ENCODE assay signal across 8 mouse cellular contexts in the genomic region with DNA sequence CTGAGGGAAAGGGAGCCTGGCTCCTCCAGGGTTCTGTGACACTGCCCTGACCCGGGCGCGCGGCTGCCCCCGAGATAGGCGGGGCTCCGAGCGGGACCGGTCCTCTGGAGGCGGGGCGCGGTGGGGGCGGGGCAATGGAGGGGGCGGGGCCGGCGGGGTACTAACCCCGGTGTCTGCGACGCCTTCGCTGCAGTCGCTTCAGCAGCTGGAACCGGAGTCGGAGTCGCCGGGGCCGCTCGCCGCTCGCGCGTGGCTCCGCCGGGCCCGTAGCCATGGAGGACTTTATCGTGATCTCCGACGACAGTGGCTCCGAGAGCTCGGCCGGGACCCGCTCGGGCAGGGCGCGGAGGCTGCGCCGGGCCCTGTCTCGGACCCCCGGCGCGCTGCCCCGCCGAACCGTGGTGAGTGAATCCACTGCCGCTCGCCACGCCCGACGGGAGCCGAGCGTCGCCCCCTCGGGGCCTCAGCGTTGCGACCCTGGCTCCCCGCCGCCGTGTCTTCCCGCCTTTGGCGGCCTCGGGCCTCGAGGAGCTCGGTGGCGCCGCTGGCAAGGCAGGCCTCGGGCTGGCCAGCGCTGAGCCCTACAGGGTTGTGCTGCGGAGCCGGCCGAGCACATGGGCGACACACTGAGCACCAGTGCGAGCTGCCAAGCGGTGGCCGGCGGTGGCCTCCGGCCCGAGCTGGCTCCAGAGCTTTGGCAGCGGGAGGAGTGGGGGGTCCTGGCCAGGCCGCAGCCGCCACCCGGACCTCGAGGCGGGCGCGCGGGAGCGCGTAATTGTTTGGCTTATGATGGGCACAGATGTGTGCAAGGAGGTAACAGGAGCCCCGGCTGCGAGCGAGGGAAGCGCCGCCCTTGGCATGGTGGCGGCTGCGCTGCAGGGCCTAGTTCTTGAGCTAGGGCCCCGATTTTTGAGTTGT. TPM values are rescaled to one million over a fixed set of nuclear protein-coding genes. Genes with fewer than 3 reads are reported as not detected.
DNase-seq lines count a peak whose midpoint lies in the region; ATAC-seq and TF ChIP-seq lines count a peak whose summit lies in the region.

A gene (plus strand): TSS at position 176 of the 918 bp plus-strand sequence.

- H3K36me3 ChIP-seq in MEL (ENCODE audit: control insufficient read depth in 1 of 2, insufficient read depth in 2 of 2, low read length in 2 of 2), result peaks cover 0 to 23% of the 10 kb centered on the region in 2 experiments; a peak in 3 of 4 replicates
- no peaks in the 10 kb centered on the region for H3K36me3 ChIP-seq in forebrain, embryonic 16.5 days (ENCODE audit: control insufficient read depth, insufficient read depth)
- H3K36me3 ChIP-seq in lung, embryonic 16.5 days (ENCODE audit: control insufficient read depth, insufficient read depth, low read length), result no peaks in the 10 kb centered on the region
- no peaks in the 10 kb centered on the region for H3K36me3 ChIP-seq in thymus, adult 2 months (ENCODE audit: control insufficient read depth, insufficient read depth, low read length)

- peaks cover 13 to 14% of the 10 kb centered on the region in 2 experiments for H3K4me1 ChIP-seq in MEL (ENCODE audit: control insufficient read depth in 1 of 2, insufficient read depth in 2 of 2, low read length in 2 of 2)
- H3K4me1 ChIP-seq in forebrain, embryonic 16.5 days (replicated peaks; ENCODE audit: control insufficient read depth, insufficient read depth, low read length), result peaks cover 15% of the 10 kb centered on the region
- peaks cover 8% of the 10 kb centered on the region for H3K4me1 ChIP-seq in lung, embryonic 16.5 days (replicated peaks; ENCODE audit: control insufficient read depth, insufficient read depth, low read length)
- peaks cover 6% of the 10 kb centered on the region for H3K4me1 ChIP-seq in thymus, adult 2 months (replicated peaks; ENCODE audit: control insufficient read depth, insufficient read depth, low read length)

- intact Hi-C loops in heart, postnatal 25 days (cut with DNase I), result loop anchor here (2.0 kb wide), 1 partner anchor 33 kb away; no protein-coding TSS in a partner anchor

- under 1% methylated on average over 96 of the region's 105 CpGs for WGBS in forebrain, embryonic 16.5 days
- WGBS in lung, embryonic 16.5 days, result under 1% methylated on average over 102 of the region's 105 CpGs
- WGBS in thymus, adult 2 months, result under 1% methylated on average over 105 of the region's 105 CpGs

- no peaks in the 10 kb centered on the region for H3K9me3 ChIP-seq in MEL (replicated peaks; ENCODE audit: insufficient read depth, low read length)
- no peaks in the 10 kb centered on the region for H3K9me3 ChIP-seq in forebrain, embryonic 16.5 days (ENCODE audit: control insufficient read depth, low read length)
- H3K9me3 ChIP-seq in lung, embryonic 16.5 days (ENCODE audit: control insufficient read depth, low read length), result no peaks in the 10 kb centered on the region

- H3K27me3 ChIP-seq in MEL (ENCODE audit: control insufficient read depth in 1 of 2, insufficient read depth in 2 of 2, low read length in 2 of 2), result no peaks in the 10 kb centered on the region
- H3K27me3 ChIP-seq in forebrain, embryonic 16.5 days (replicated peaks; ENCODE audit: control insufficient read depth, insufficient read depth, low read length), result no peaks in the 10 kb centered on the region
- no peaks in the 10 kb centered on the region for H3K27me3 ChIP-seq in lung, embryonic 16.5 days (ENCODE audit: control insufficient read depth, insufficient read depth, low read depth, low read length)
- no peaks in the 10 kb centered on the region for H3K27me3 ChIP-seq in thymus, adult 2 months (ENCODE audit: control insufficient read depth, insufficient read depth, low read length)

- TF ChIP-seq EP300 in MEL (IDR thresholded peaks at IDR 0.05; ENCODE audit: low read depth in 1 of 2, low read length in 2 of 2), result no peak

- DNase-seq in MEL (ENCODE audit: low read depth, low spot score), result peak; percentile 77
- DNase-seq in cerebellum, adult 11-12 months, result peak; percentile 75
- peak; percentile 53 for DNase-seq in heart, postnatal 25 days (ENCODE audit: low spot score)
- peak; percentile 29 to 47 for DNase-seq in layer of hippocampus, adult 8-10 months (ENCODE audit: low spot score in 2 of 2)
- peak; percentile 53 for DNase-seq in ovary, adult 18-20 months (ENCODE audit: low spot score)
- peak; percentile 75 for DNase-seq in thymus, adult 2 months

- peak; percentile 69 to 86; a peak in 3 of 4 replicates for TF ChIP-seq POLR2A in MEL (IDR thresholded peaks at IDR 0.05; ENCODE audit: control insufficient read depth in 1 of 2, insufficient read depth in 1 of 2, low read depth in 1 of 2, low read length in 2 of 2, poor library complexity in 1 of 2)
- TF ChIP-seq POLR2A in thymus, adult 2 months (IDR thresholded peaks at IDR 0.05; ENCODE audit: control insufficient read depth, extremely low read depth, insufficient read depth, low read length, poor library complexity), result peak; percentile 94

- H3K4me3 ChIP-seq in MEL (ENCODE audit: control insufficient read depth in 1 of 2, insufficient read depth in 1 of 2, low read depth in 2 of 2, low read length in 2 of 2), result peak within 1 kb of the TSS; percentile 68 to 86
- peak within 1 kb of the TSS; percentile 84 for H3K4me3 ChIP-seq in forebrain, embryonic 16.5 days (replicated peaks; ENCODE audit: low read length)
- peak within 1 kb of the TSS; percentile 77 for H3K4me3 ChIP-seq in lung, embryonic 16.5 days (ENCODE audit: low read length)
- H3K4me3 ChIP-seq in thymus, adult 2 months (ENCODE audit: control insufficient read depth, insufficient read depth, low read length), result peak within 1 kb of the TSS; percentile 54

- peak; percentile 91 for ATAC-seq in forebrain, embryonic 16.5 days
- ATAC-seq in lung, embryonic 16.5 days (ENCODE audit: low read depth), result peak; percentile 96

- peaks cover 14% of the 10 kb centered on the region for H3K79me2 ChIP-seq in MEL (ENCODE audit: control insufficient read depth, insufficient read depth, low read length, poor library complexity)

- no peak for TF ChIP-seq CTCF in MEL (IDR thresholded peaks at IDR 0.05 in 2 of 3, conservative IDR thresholded peaks at IDR 0.05 in 1 of 3; ENCODE audit: control insufficient read depth in 1 of 3, insufficient read depth in 1 of 3, low read depth in 2 of 3, low read length in 3 of 3, poor library complexity in 1 of 3, severe bottlenecking in 1 of 3)
- TF ChIP-seq CTCF in thymus, adult 2 months (IDR thresholded peaks at IDR 0.05; ENCODE audit: borderline replicate concordance, control insufficient read depth, extremely low read depth, insufficient read depth, low read length, poor library complexity), result no peak; the same call in 1 of the 2 replicates

- H3K9ac ChIP-seq in MEL (ENCODE audit: control insufficient read depth, low read depth, low read length, poor library complexity, severe bottlenecking), result peak within 1 kb of the TSS; percentile 76
- peak within 1 kb of the TSS; percentile 94 for H3K9ac ChIP-seq in forebrain, embryonic 16.5 days (replicated peaks; ENCODE audit: low read depth, low read length)
- H3K9ac ChIP-seq in lung, embryonic 16.5 days (ENCODE audit: low read length), result peak within 1 kb of the TSS; percentile 81

- H3K4me2 ChIP-seq in forebrain, embryonic 16.5 days (ENCODE audit: low read length), result peak within 1 kb of the TSS; percentile 83
- H3K4me2 ChIP-seq in lung, embryonic 16.5 days (ENCODE audit: low read depth, low read length), result peak within 1 kb of the TSS; percentile 98

- no peak for TF ChIP-seq RAD21 in MEL (IDR thresholded peaks at IDR 0.05; ENCODE audit: low read depth, low read length)

- peak within 1 kb of the TSS; percentile 19; the same call in 1 of the 2 replicates for H3K27ac ChIP-seq in MEL (ENCODE audit: control insufficient read depth, low read depth, low read length)
- H3K27ac ChIP-seq in forebrain, embryonic 16.5 days (ENCODE audit: low read length), result peak within 1 kb of the TSS; percentile 78
- peak within 1 kb of the TSS; percentile 65 for H3K27ac ChIP-seq in lung, embryonic 16.5 days (ENCODE audit: low read length)
- no peak within 1 kb of the TSS for H3K27ac ChIP-seq in thymus, adult 2 months (ENCODE audit: control insufficient read depth, insufficient read depth, low read length)

TF ChIP-seq in MEL, 35 proteins besides CTCF, POLR2A, EP300 and RAD21 (continues in another document):
- no peak for TF ChIP-seq RCOR1 (IDR thresholded peaks at IDR 0.05; ENCODE audit: low read depth, low read length)
- no peak for TF ChIP-seq ZKSCAN1 (IDR thresholded peaks at IDR 0.05; ENCODE audit: low read depth, low read length)
- no peak for TF ChIP-seq ZC3H11A (IDR thresholded peaks at IDR 0.05; ENCODE audit: low read depth, low read length)
- TF ChIP-seq TAL1 (IDR thresholded peaks at IDR 0.05; ENCODE audit: low read length), result no peak
- no peak for TF ChIP-seq MAFK (IDR thresholded peaks at IDR 0.05; ENCODE audit: borderline replicate concordance, low read depth, low read length)
- no peak for TF ChIP-seq MEF2A (IDR thresholded peaks at IDR 0.05; ENCODE audit: extremely low read depth, insufficient replicate concordance, low read depth, low read length, poor library complexity, severe bottlenecking)
- TF ChIP-seq MAX (IDR thresholded peaks at IDR 0.05; ENCODE audit: low read length), result peak; percentile 56
- TF ChIP-seq NRF1 (IDR thresholded peaks at IDR 0.05; ENCODE audit: insufficient read depth, low read depth, low read length, poor library complexity, severe bottlenecking), result no peak
- peak; percentile 46; the same call in 1 of the 2 replicates for TF ChIP-seq MYC (IDR thresholded peaks at IDR 0.05; ENCODE audit: low read depth, low read length)
- peak; percentile 13; the same call in 1 of the 2 replicates for TF ChIP-seq HCFC1 (IDR thresholded peaks at IDR 0.05; ENCODE audit: low read depth, low read length)
- no peak for TF ChIP-seq ETS1 (IDR thresholded peaks at IDR 0.05; ENCODE audit: low read depth, low read length)
- 0 out of 2 replicates have a peak, but pooled peaks have one; percentile 35 for TF ChIP-seq TBP (IDR thresholded peaks at IDR 0.05; ENCODE audit: low read depth, low read length)
- TF ChIP-seq MXI1 (IDR thresholded peaks at IDR 0.05; ENCODE audit: low read depth, low read length), result peak; percentile 88
- TF ChIP-seq GABPA (IDR thresholded peaks at IDR 0.05; ENCODE audit: low read depth, low read length), result no peak
- TF ChIP-seq ZMIZ1 (IDR thresholded peaks at IDR 0.05; ENCODE audit: low read depth, low read length), result peak; percentile 97

RNA-seq across cellular contexts. Expression of the gene that starts here (rescaled TPM):
- total RNA-seq in MEL (2012; rRNA removed), result 4.9 and 5.6 TPM in 2 replicates
- 10 to 100 TPM in 1 of 2 experiments, not detected in 1; 11.9 TPM for polyA plus RNA-seq in MEL (2012; ENCODE audit: insufficient read depth in 1 of 2, insufficient read length in 2 of 2, low read depth in 1 of 2, low replicate concordance in 2 of 2, missing spikeins in 1 of 2)
- 26.3 and 27.7 TPM in 2 replicates for polyA plus RNA-seq in forebrain, embryonic 16.5 days (2015; fragmentation: Nextera tagmentation; extraction: Ambion mirVana)
- total RNA-seq in heart, postnatal 25 days (2021), result 1 to 10 TPM; 2.0 to 2.4 TPM
- total RNA-seq in layer of hippocampus, adult 8-10 months (2022), result 10 to 100 TPM; 14.1 to 17.7 (median 15.8) TPM
- polyA plus RNA-seq in lung, embryonic 16.5 days (2015; fragmentation: Nextera tagmentation; extraction: Ambion mirVana), result 7.3 and 8.3 TPM in 2 replicates
- 11.6 and 12.4 TPM in 2 replicates for polyA plus RNA-seq in thymus, adult 2 months (2012; rRNA removed)
